Mouse (Mus musculus): ENCODE data around the gene Fuk. TPM values are rescaled to one million over a fixed set of nuclear protein-coding genes. Genes with fewer than 3 reads are reported as not detected.
"Not testable (repeated sequence)": the region's sequence is repeated elsewhere in the genome, so short reads cannot be mapped to it uniquely, and the experiment has no call there.

Fuk gene
- polyA plus RNA-seq, 1 experiment = 7.2 TPM

DNA sequence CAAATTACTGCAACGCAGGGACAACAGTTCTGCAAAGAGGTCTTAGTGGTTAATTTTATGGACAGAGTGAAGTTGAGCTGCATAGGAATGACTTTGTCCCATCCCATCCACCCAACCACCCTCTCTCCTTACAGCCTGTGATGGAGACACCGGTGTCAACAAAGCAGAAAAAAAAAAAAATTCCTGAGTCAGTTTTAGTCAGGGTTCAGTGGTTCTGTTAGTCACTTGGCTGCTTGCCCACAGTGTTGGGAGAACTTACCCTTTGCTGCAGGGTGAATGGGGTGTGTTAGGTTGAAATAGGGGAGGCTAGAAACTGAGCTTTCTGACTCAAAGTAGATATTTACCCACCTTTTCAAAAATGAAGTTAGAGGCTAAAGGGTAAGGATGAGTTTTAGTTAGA is 15.1 kb upstream of the Fuk start:
- H3K4me2 ChIP-seq (ENCODE audit: low read depth) = peak overlapping the region; percentile 25
- no peak overlapping the region for H3ac ChIP-seq (ENCODE audit: control insufficient read depth, insufficient read length)
- TF ChIP-seq MAX (IDR thresholded peaks at IDR 0.05; ENCODE audit: low read depth) = no peak
- no peak overlapping the region for H3K4me3 ChIP-seq
- peaks cover 15% of the 10 kb centered on the region for H3K79me2 ChIP-seq (ENCODE audit: control insufficient read depth, insufficient read depth)
- no peaks in the 10 kb centered on the region for H3K36me3 ChIP-seq (ENCODE audit: control insufficient read depth, insufficient read depth)
- no peaks in the 10 kb centered on the region for H3K27me3 ChIP-seq (ENCODE audit: control insufficient read depth, insufficient read depth, insufficient read length)

DNA sequence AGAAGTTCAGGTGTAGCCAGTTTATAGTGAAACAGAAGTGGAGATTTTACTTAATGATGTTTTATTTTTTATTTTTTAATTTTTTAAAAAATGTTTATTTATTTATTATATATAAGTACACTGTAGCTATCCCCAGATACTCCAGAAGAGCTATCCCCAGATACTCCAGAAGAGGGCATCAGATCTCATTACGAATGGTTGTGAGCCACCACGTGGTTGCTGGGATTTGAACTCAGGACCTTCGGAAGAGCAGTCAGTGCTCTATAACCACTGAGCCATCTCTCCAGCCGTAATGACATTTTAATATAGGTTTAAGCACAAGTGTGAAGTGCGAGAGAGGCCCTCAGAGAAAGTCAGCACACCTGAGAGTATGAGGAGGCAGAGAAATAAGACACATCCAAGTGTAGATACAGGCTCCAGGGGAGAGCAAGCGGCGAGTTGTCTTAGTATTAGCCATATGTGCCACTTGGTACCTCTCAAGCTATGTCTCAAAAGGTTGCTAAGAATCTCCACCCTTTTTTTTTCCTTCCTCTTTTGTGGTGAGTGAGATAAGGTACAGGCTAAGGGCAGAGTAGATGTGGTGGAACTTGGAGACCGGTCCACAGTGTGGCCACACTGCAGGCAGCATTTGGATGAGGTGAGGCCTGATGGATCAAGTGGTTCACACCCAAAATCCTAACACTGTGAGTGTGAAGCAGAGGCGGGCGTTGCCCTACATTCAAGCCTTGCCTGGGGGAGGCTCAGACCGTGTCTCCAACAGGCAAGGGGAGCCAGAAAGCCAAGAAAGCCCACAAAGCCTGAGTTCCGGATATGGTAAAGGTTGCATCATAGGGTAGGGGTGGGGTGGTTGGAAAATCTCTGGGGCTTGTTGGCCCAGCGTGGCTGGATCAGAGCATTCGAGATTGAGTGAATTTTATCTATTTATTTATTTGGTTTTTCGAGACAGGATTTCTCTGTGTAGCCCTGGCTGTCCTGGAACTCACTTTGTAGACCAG is 9.6 kb upstream of the Fuk start:
- no peak overlapping the region for H3ac ChIP-seq (ENCODE audit: control insufficient read depth, insufficient read length)
- TF ChIP-seq E2F4 (IDR thresholded peaks at IDR 0.05; ENCODE audit: insufficient read depth) = no peak
- TF ChIP-seq MAX (IDR thresholded peaks at IDR 0.05; ENCODE audit: low read depth) = no peak
- peak; percentile 19 for TF ChIP-seq USF1 (IDR thresholded peaks at IDR 0.05; ENCODE audit: low read depth)
- no peaks in the 10 kb centered on the region for H3K27me3 ChIP-seq (ENCODE audit: control insufficient read depth, insufficient read depth, insufficient read length)
- H3K4me2 ChIP-seq (ENCODE audit: low read depth) = no peak overlapping the region
- no peaks in the 10 kb centered on the region for H3K79me2 ChIP-seq (ENCODE audit: control insufficient read depth, insufficient read depth)
- no peaks in the 10 kb centered on the region for H3K36me3 ChIP-seq (ENCODE audit: control insufficient read depth, insufficient read depth)
- no peak overlapping the region for H3K4me3 ChIP-seq

DNA sequence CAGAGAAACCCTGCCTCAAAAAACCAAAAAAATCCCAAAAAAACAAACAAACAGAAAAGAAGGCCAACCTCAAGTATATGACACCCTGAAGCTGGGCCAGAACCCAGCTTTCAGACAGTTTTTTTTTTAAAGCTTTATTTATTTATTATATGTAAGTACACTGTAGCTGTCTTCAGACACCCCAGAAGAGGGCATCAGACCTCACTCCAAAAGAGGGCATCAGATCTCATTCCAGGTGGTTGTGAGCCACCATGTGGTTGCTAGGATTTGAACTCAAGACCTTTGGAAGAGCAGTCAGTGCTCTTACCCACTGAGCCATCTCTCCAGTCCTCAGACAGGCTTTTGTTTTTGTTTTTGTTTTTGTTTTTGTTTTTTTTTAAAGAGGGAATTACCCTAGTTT is 7.6 kb upstream of the Fuk start:
- H3K4me2 ChIP-seq (ENCODE audit: low read depth); H3K4me3 ChIP-seq; H3K36me3 ChIP-seq (ENCODE audit: control insufficient read depth, insufficient read depth); H3K79me2 ChIP-seq (ENCODE audit: control insufficient read depth, insufficient read depth); H3K27me3 ChIP-seq (ENCODE audit: control insufficient read depth, insufficient read depth, insufficient read length); H3ac ChIP-seq (ENCODE audit: control insufficient read depth, insufficient read length): not testable (repeated sequence)

DNA sequence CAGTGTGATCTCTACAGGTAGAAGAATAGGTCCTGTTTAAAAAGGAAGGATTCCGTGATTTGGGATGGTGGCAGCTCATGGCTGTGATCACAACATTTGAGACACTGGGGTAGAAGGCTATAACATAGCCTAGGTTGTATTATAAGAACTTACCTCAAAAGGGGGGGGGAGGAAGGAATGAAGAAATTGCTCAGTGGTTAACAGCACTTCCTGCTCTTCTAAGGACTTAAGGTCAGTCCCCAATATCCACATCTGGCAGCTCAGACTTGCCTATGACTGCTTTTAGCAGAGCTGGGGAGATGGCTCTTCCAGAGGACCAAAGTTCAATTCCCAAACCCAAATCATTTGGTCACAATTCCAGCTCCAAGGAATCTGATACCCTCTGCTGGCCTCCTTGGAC is 4.4 kb upstream of the Fuk start:
- no peak overlapping the region for H3ac ChIP-seq (ENCODE audit: control insufficient read depth, insufficient read length)
- H3K79me2 ChIP-seq (ENCODE audit: control insufficient read depth, insufficient read depth) = no peaks in the 10 kb centered on the region
- no peak for TF ChIP-seq CEBPB (IDR thresholded peaks at IDR 0.05; ENCODE audit: insufficient read depth, poor library complexity, severe bottlenecking)
- no peak for TF ChIP-seq TCF12 (IDR thresholded peaks at IDR 0.05; ENCODE audit: insufficient read depth, poor library complexity, severe bottlenecking)
- TF ChIP-seq POLR2A (IDR thresholded peaks at IDR 0.05; ENCODE audit: insufficient read length, low read depth) = no peak
- TF ChIP-seq POLR2AphosphoS2 (IDR thresholded peaks at IDR 0.05; ENCODE audit: insufficient read length, low read depth) = no peak
- no peak for TF ChIP-seq MAX (IDR thresholded peaks at IDR 0.05; ENCODE audit: low read depth)
- no peak overlapping the region for H3K4me2 ChIP-seq (ENCODE audit: low read depth)
- no peaks in the 10 kb centered on the region for H3K36me3 ChIP-seq (ENCODE audit: control insufficient read depth, insufficient read depth)
- H3K4me3 ChIP-seq = no peak overlapping the region
- H3K27me3 ChIP-seq (ENCODE audit: control insufficient read depth, insufficient read depth, insufficient read length) = no peaks in the 10 kb centered on the region

DNA sequence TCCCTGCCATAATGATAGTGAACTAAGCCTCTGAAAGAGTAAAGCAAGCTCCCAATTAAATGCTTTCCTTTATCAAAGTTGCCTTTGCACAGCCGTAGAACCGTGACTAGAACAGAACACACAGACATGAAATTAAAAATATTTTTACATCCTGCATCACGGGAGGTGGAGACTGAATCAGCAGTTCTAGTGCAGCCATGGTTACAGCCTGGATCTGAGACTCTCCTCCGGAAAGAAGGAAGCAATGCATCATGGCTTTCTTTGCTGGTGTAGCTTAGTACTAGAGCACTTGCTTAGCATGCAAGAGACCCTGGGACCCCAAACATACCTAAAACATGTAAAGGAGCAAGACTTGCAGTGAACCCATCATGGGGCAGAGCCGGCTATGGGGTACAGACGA is 3.1 kb upstream of the Fuk start:
- no peak overlapping the region for H3K4me3 ChIP-seq
- no peaks in the 10 kb centered on the region for H3K27me3 ChIP-seq (ENCODE audit: control insufficient read depth, insufficient read depth, insufficient read length)
- no peaks in the 10 kb centered on the region for H3K79me2 ChIP-seq (ENCODE audit: control insufficient read depth, insufficient read depth)
- no peaks in the 10 kb centered on the region for H3K36me3 ChIP-seq (ENCODE audit: control insufficient read depth, insufficient read depth)
- TF ChIP-seq REST (IDR thresholded peaks at IDR 0.05; ENCODE audit: insufficient read depth, insufficient read length) = no peak
- no peak for TF ChIP-seq E2F4 (IDR thresholded peaks at IDR 0.05; ENCODE audit: insufficient read depth)
- no peak for TF ChIP-seq POLR2A (IDR thresholded peaks at IDR 0.05; ENCODE audit: insufficient read length, low read depth)
- TF ChIP-seq MYOD1 (IDR thresholded peaks at IDR 0.05; ENCODE audit: control insufficient read depth in 1 of 3, insufficient read length in 2 of 3, low read depth in 2 of 3) = no peak
- TF ChIP-seq SRF (IDR thresholded peaks at IDR 0.05; ENCODE audit: control insufficient read depth, insufficient read length, low read depth) = no peak
- TF ChIP-seq CEBPB (IDR thresholded peaks at IDR 0.05; ENCODE audit: insufficient read depth, poor library complexity, severe bottlenecking) = no peak
- TF ChIP-seq TCF3 (IDR thresholded peaks at IDR 0.05; ENCODE audit: insufficient read length, low read depth) = no peak
- TF ChIP-seq USF1 (IDR thresholded peaks at IDR 0.05; ENCODE audit: low read depth) = no peak
- TF ChIP-seq MAX (IDR thresholded peaks at IDR 0.05; ENCODE audit: low read depth) = no peak
- no peak for TF ChIP-seq POLR2AphosphoS2 (IDR thresholded peaks at IDR 0.05; ENCODE audit: insufficient read length, low read depth)
- TF ChIP-seq MYOG (IDR thresholded peaks at IDR 0.05; ENCODE audit: control insufficient read depth in 1 of 3, insufficient read depth in 1 of 3, insufficient read length in 2 of 3, low read depth in 2 of 3) = no peak
- no peak for TF ChIP-seq TCF12 (IDR thresholded peaks at IDR 0.05; ENCODE audit: insufficient read depth, poor library complexity, severe bottlenecking)
- no peak overlapping the region for H3ac ChIP-seq (ENCODE audit: control insufficient read depth, insufficient read length)
- no peak overlapping the region for H3K4me2 ChIP-seq (ENCODE audit: low read depth)

DNA sequence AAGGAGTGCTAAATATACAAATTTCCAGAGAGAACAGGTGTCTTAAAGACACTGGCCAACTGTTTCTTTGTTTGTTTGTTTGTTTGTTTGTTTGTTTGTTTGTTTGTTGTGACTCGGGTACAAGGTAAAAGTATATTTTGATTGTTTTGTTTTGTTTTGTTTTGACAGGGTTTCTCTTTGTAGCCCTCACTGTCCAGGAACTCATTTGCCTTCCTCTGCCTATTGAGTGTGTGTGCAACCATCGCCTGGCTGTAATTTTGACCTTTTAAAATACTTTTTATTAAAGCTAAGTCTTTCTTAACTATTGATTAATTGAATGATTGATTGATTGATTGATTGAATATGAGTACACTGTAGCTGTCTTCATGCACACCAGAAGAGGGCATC is 284 bp upstream of the Fuk start:
- no peak for TF ChIP-seq TCF3 (IDR thresholded peaks at IDR 0.05; ENCODE audit: insufficient read length, low read depth)
- TF ChIP-seq MAX (IDR thresholded peaks at IDR 0.05; ENCODE audit: low read depth) = no peak
- TF ChIP-seq MYOD1 (IDR thresholded peaks at IDR 0.05; ENCODE audit: control insufficient read depth in 1 of 3, insufficient read length in 2 of 3, low read depth in 2 of 3) = no peak
- TF ChIP-seq E2F4 (IDR thresholded peaks at IDR 0.05; ENCODE audit: insufficient read depth) = no peak
- no peak for TF ChIP-seq CEBPB (IDR thresholded peaks at IDR 0.05; ENCODE audit: insufficient read depth, poor library complexity, severe bottlenecking)
- TF ChIP-seq TCF12 (IDR thresholded peaks at IDR 0.05; ENCODE audit: insufficient read depth, poor library complexity, severe bottlenecking) = no peak
- no peak for TF ChIP-seq SRF (IDR thresholded peaks at IDR 0.05; ENCODE audit: control insufficient read depth, insufficient read length, low read depth)
- no peak for TF ChIP-seq REST (IDR thresholded peaks at IDR 0.05; ENCODE audit: insufficient read depth, insufficient read length)
- no peak for TF ChIP-seq POLR2A (IDR thresholded peaks at IDR 0.05; ENCODE audit: insufficient read length, low read depth)
- TF ChIP-seq POLR2AphosphoS2 (IDR thresholded peaks at IDR 0.05; ENCODE audit: insufficient read length, low read depth) = no peak
- no peak for TF ChIP-seq USF1 (IDR thresholded peaks at IDR 0.05; ENCODE audit: low read depth)
- TF ChIP-seq MYOG (IDR thresholded peaks at IDR 0.05; ENCODE audit: control insufficient read depth in 1 of 3, insufficient read depth in 1 of 3, insufficient read length in 2 of 3, low read depth in 2 of 3) = no peak
- H3K4me2 ChIP-seq (ENCODE audit: low read depth) = peak overlapping the region; percentile 67
- no peaks in the 10 kb centered on the region for H3K79me2 ChIP-seq (ENCODE audit: control insufficient read depth, insufficient read depth)
- peak overlapping the region; percentile 48 for H3K4me3 ChIP-seq
- no peaks in the 10 kb centered on the region for H3K27me3 ChIP-seq (ENCODE audit: control insufficient read depth, insufficient read depth, insufficient read length)
- no peak overlapping the region for H3ac ChIP-seq (ENCODE audit: control insufficient read depth, insufficient read length)
- H3K36me3 ChIP-seq (ENCODE audit: control insufficient read depth, insufficient read depth) = no peaks in the 10 kb centered on the region
